Mouse (Mus musculus) megakaryocyte, embryonic 14.5 days (primary cell): ENCODE results near the gene Csrp2.

ENCODE experiments used
- FLI1 ChIP-seq: IDR thresholded peaks from 2 replicates; pipeline ENCODE4 v1.6.1; 2012; ENCODE audit warnings: low read length, inconsistent platforms, mixed read lengths
- GATA1 ChIP-seq: IDR thresholded peaks from 3 replicates; pipeline ENCODE4 v1.6.1; 2012; ENCODE audit warnings: mixed read lengths, low read length, inconsistent platforms, borderline replicate concordance

DNA sequence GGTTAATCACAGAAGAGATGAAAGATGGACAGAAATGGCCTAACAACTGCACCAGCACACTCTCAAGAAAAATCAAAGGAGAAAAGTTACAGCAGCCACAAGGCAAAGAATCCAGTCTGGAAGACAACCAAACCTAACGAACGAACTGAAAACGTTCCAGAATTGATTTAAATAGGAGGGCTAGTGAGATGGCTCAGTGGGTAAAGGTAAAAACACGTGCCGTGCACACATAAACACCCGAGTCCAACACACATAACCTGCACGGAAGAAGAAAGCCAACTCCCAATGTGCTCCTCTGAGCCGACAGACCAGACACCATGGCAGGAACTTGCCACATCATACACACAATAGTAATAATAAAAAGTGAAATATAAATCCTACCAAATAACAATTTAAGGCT is 32.7 kb downstream of the Csrp2 start:
- TF ChIP-seq GATA1 (no peak), FLI1 (no peak)
